Mouse (Mus musculus) lung, adult 2 months (tissue): ENCODE data around the gene Nphp3. TPM values are rescaled to one million over a fixed set of nuclear protein-coding genes. Genes with fewer than 3 reads are reported as not detected.

Experiments used
- DNase-seq: peaks from one replicate; pipeline ENCODE4 v3.0.0; 2022
- H3K4me1 ChIP-seq: fragments of 200-500 bp; 2 replicates; pipeline ENCODE4 v1.6.1; 2011; ENCODE audit warnings: low read length; ENCODE audit not compliant: control insufficient read depth, insufficient read depth
- H3K4me3 ChIP-seq: fragments of 200-500 bp; replicated peaks from 2 replicates; pipeline ENCODE3; 2011; ENCODE audit warnings: low read depth, mild to moderate bottlenecking, control low read depth, low read length; ENCODE audit errors: extremely low read depth
- CTCF ChIP-seq: fragments of 200-500 bp; IDR thresholded peaks from 2 replicates; pipeline ENCODE4 v1.5.1; 2011; ENCODE audit warnings: mild to moderate bottlenecking, low read length, control low read depth; ENCODE audit not compliant: insufficient read depth
- POLR2A ChIP-seq: fragments of 200-500 bp; IDR thresholded peaks from 2 replicates; pipeline ENCODE4 v1.6.1; 2011; ENCODE audit warnings: low read depth, mild to moderate bottlenecking, control low read depth, low read length, borderline replicate concordance; ENCODE audit errors: extremely low read depth
- WGBS: fragments of 180-500 bp; shearing (Covaris S2); methylation state at CpG from one replicate; pipeline ENCODE4 v1.1.7; 2018; 5-methylcytosine and 5-hydroxymethylcytosine counted together
- polyA plus RNA-seq: library from polyadenylated mRNA; depleted of rRNA; stranded (reverse); fragments of >200 nt; gene quantifications from 2 replicates; pipeline ENCODE4 v1.2.3, GENCODE M21; 2012; rRNA removed

Gene Nphp3
- polyA plus RNA-seq: 8.4 and 9.1 TPM in 2 replicates

GRCm38 (mm10) chr9:104001921-104002859 is at the start of gene Nphp3:
Nphp3 (plus strand) TSS chr9:104002544.
- TF ChIP-seq POLR2A (peak; percentile 72; the same call in 1 of the 2 replicates), CTCF (no peak)
- H3K4me3 ChIP-seq: peak within 1 kb of the TSS; percentile 85
- peak; percentile 100 for DNase-seq
- under 1% methylated on average over 55 of the region's 55 CpGs for WGBS
- no peaks in the 10 kb centered on the region for H3K4me1 ChIP-seq

GRCm38 (mm10) chr9:103958722-103959121 is 43.6 kb upstream of the Nphp3 start:
- TF ChIP-seq CTCF: no peak
- TF ChIP-seq POLR2A: no peak
- no peaks in the 10 kb centered on the region for H3K4me1 ChIP-seq
- H3K4me3 ChIP-seq: no peak overlapping the region
- 70% methylated on average over 6 of the region's 6 CpGs for WGBS
- DNase-seq: no peak

DNA sequence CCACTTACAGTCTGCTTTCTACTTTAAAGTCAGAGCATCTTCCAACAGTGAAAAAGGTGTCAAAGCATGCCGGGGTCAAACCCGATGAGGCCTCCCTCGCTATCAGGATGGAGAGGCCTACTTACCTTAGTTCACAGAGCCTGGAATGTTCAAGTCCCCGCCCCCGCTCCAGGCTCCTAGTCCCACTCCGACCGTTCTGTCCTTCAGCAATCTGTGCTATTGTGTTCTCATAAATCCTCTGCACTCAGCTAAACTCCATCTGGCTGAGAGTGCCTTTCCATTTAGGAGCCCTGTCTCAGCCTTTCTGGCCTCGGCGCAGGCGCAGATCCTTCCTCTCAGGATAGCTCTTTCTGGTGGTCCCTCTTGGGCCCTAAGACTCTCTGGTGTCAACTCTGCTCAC is 42.4 kb upstream of the Nphp3 start:
- H3K4me1 ChIP-seq: no peaks in the 10 kb centered on the region
- DNase-seq: no peak
- 80% methylated on average over 10 of the region's 10 CpGs for WGBS
- no peak overlapping the region for H3K4me3 ChIP-seq
- no peak for TF ChIP-seq CTCF
- TF ChIP-seq POLR2A: no peak

GRCm38 (mm10) chr9:103996496-103996895 is 5.8 kb upstream of the Nphp3 start:
- Histone ChIP-seq H3K4me3 (no peak overlapping the region), H3K4me1 (no peaks in the 10 kb centered on the region)
- TF ChIP-seq CTCF: peak; percentile 17; the same call in 1 of the 2 replicates
- no peak for TF ChIP-seq POLR2A
- WGBS: 3% methylated on average over 2 of the region's 2 CpGs
- DNase-seq: peak; percentile 11

DNA sequence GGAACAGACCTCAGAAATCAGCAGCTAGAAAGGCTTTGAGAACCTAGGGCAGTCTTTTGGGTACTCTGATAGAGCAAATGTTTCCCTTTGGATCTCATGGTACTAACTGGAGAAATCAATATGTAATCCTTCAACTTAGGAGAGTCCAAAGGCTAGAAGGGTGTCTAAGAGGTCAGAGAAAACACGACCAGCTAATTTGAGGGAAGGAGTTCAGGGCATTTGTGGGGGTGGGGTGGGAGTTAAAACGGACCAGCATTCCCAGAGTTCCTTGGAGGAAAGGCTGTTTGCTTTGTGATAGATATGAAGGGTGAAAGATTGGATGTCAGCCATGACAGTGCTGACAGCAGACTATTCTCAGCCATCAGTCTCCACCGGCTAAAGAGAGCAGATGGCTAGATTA is 1.7 kb upstream of the Nphp3 start:
- Histone ChIP-seq H3K4me1 (no peaks in the 10 kb centered on the region), H3K4me3 (no peak overlapping the region)
- no peak for DNase-seq
- WGBS: 31% methylated on average over 3 of the region's 3 CpGs
- no peak for TF ChIP-seq CTCF
- TF ChIP-seq POLR2A: no peak

GRCm38 (mm10) chr9:104002913-104003330 is 578 bp downstream of the Nphp3 start:
- peak; percentile 50 for TF ChIP-seq CTCF
- TF ChIP-seq POLR2A: no peak
- no peak for DNase-seq
- no peaks in the 10 kb centered on the region for H3K4me1 ChIP-seq
- peak overlapping the region; percentile 68 for H3K4me3 ChIP-seq
- WGBS: under 1% methylated on average over 37 of the region's 37 CpGs

- DNase-seq: no peak
- 64% methylated on average over 1 of the region's 1 CpGs for WGBS
- Histone ChIP-seq H3K4me1 (no peaks in the 10 kb centered on the region), H3K4me3 (no peak overlapping the region)
- no peak for TF ChIP-seq CTCF
- TF ChIP-seq POLR2A: no peak
Observed at GRCm38 (mm10) chr9:104014526-104014925, 12.2 kb downstream of the Nphp3 start.

GRCm38 (mm10) chr9:104021026-104021425 is 18.7 kb downstream of the Nphp3 start:
- TF ChIP-seq POLR2A (no peak), CTCF (no peak)
- Histone ChIP-seq H3K4me3 (no peak overlapping the region), H3K4me1 (no peaks in the 10 kb centered on the region)
- WGBS: 91% methylated on average over 10 of the region's 10 CpGs
- no peak for DNase-seq

GRCm38 (mm10) chr9:104027186-104027585 is 24.8 kb downstream of the Nphp3 start:
- DNase-seq: no peak
- Histone ChIP-seq H3K4me3 (no peak overlapping the region), H3K4me1 (no peaks in the 10 kb centered on the region)
- WGBS: 95% methylated on average over 8 of the region's 8 CpGs
- TF ChIP-seq POLR2A (no peak), CTCF (no peak)

- 90% methylated on average over 11 of the region's 11 CpGs for WGBS
- Histone ChIP-seq H3K4me3 (no peak overlapping the region), H3K4me1 (no peaks in the 10 kb centered on the region)
- no peak for TF ChIP-seq POLR2A
- no peak for TF ChIP-seq CTCF
- DNase-seq: no peak
Observed at GRCm38 (mm10) chr9:104029861-104030260, 27.5 kb downstream of the Nphp3 start.

DNA sequence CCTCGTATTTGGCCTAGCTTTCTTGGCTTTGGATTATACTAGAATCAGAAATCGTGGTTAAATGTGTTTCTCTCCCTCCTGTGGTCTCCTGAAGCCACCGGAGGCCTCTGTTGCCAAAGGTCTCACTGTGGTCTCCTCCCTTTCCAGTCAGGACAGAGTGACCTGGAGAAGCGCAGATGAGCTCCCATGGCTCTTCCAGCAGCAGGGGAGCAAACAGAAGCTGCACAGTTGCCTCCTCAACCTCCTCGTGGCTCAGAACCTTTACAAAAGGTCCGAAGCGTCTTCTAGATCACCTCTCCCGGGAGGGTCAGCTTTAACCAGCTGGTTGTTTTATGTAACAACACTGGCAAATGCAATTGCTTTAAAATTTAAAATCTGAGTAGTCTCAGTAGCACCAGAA is 31.9 kb downstream of the Nphp3 start:
- Histone ChIP-seq H3K4me3 (no peak overlapping the region), H3K4me1 (no peaks in the 10 kb centered on the region)
- TF ChIP-seq CTCF (no peak), POLR2A (no peak)
- 78% methylated on average over 8 of the region's 8 CpGs for WGBS
- DNase-seq: no peak
